Mouse (Mus musculus): Measurements from ENCODE around the gene Cnp. TPM values are rescaled to one million over a fixed set of nuclear protein-coding genes. Genes with fewer than 3 reads are reported as not detected.
A peak's percentile ranks its signal among the peaks of the same experiment; 100 is the strongest.

Cnp gene
- polyA plus RNA-seq, 1 experiment from 2014 or later: 38.9 TPM

- Histone ChIP-seq H3K36me3 (ENCODE audit: control insufficient read depth, insufficient read depth, low read length) (no peaks in the 10 kb centered on the region), H3K4me2 (ENCODE audit: low read depth, low read length) (no peak overlapping the region), H3K4me1 (ENCODE audit: control insufficient read depth, insufficient read depth, low read length) (peaks cover 9% of the 10 kb centered on the region), H3K27me3 (ENCODE audit: control insufficient read depth, insufficient read depth, low read length) (no peaks in the 10 kb centered on the region), H3K9ac (ENCODE audit: low read length) (no peak overlapping the region), H3K4me3 (replicated peaks; ENCODE audit: low read length) (no peak overlapping the region), H3K27ac (ENCODE audit: low read length) (no peak overlapping the region), H3K9me3 (replicated peaks; ENCODE audit: control insufficient read depth, low read length) (no peaks in the 10 kb centered on the region)
- WGBS: 64% methylated on average over 5 of the region's 5 CpGs
- ATAC-seq (ENCODE audit: insufficient read depth, low FRiP score): no peak
Measured at GRCm38 (mm10) chr11:100567229-100567628, 7.5 kb upstream of the Cnp start.

- Histone ChIP-seq H3K9me3 (replicated peaks; ENCODE audit: control insufficient read depth, low read length) (no peaks in the 10 kb centered on the region), H3K4me3 (replicated peaks; ENCODE audit: low read length) (no peak overlapping the region), H3K4me1 (ENCODE audit: control insufficient read depth, insufficient read depth, low read length) (peaks cover 9% of the 10 kb centered on the region), H3K27ac (ENCODE audit: low read length) (no peak overlapping the region), H3K27me3 (ENCODE audit: control insufficient read depth, insufficient read depth, low read length) (no peaks in the 10 kb centered on the region), H3K4me2 (ENCODE audit: low read depth, low read length) (no peak overlapping the region), H3K36me3 (ENCODE audit: control insufficient read depth, insufficient read depth, low read length) (no peaks in the 10 kb centered on the region), H3K9ac (ENCODE audit: low read length) (no peak overlapping the region)
- ATAC-seq (ENCODE audit: insufficient read depth, low FRiP score): no peak
- WGBS: 39% methylated on average over 9 of the region's 9 CpGs
Measured at GRCm38 (mm10) chr11:100567815-100568245, 6.9 kb upstream of the Cnp start.

DNA sequence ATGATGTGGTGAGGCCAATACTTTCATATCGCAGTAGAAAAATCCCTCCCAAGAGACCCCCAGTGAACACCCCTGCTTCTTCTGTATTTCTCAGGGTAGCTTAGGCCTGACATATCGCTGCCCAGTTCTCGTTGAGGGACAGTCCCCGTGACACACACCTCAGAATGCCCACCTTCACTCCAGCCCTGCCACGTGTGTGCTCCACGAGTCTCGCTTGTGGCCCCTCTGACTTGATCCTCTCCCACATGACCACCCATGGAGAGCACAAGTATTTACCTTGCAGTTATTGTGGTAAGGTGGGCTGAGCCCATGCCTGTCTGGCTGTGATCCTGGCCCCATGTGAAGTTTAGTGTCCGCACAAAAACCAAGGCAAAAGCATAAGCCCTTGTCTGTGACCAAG is 6.0 kb upstream of the Cnp start:
- ATAC-seq (ENCODE audit: insufficient read depth, low FRiP score): no peak

DNA sequence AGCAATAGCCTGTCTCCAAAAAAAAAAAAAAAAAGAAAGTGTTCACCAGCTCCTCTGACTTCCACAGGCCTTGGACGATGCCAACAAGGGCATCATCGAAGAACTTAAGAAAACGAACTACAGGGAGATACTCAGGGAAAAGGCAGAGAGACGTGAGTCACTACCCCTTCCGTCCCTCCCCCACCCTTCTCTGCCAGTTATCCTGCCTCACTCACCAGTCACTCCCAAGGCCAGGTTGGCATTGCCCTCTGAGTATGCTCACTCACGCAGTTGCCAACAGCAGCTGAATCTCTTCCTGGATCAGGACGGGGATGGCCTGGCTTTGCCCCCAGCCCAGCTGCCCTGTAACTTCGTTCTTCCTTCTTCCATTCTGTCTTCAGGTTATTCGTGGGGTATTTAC is 4.9 kb upstream of the Cnp start:
- 59% methylated on average over 9 of the region's 9 CpGs for WGBS

More for the DNA sequence above, 6.0 kb upstream of the Cnp start:
- Histone ChIP-seq H3K4me1 (ENCODE audit: control insufficient read depth, insufficient read depth, low read length) (peaks cover 9% of the 10 kb centered on the region), H3K9ac (ENCODE audit: low read length) (no peak overlapping the region), H3K9me3 (replicated peaks; ENCODE audit: control insufficient read depth, low read length) (no peaks in the 10 kb centered on the region), H3K36me3 (ENCODE audit: control insufficient read depth, insufficient read depth, low read length) (no peaks in the 10 kb centered on the region), H3K27ac (ENCODE audit: low read length) (no peak overlapping the region), H3K4me2 (ENCODE audit: low read depth, low read length) (no peak overlapping the region), H3K27me3 (ENCODE audit: control insufficient read depth, insufficient read depth, low read length) (no peaks in the 10 kb centered on the region), H3K4me3 (replicated peaks; ENCODE audit: low read length) (no peak overlapping the region)
- 82% methylated on average over 8 of the region's 8 CpGs for WGBS

GRCm38 (mm10) chr11:100570430-100571201 is 4.1 kb upstream of the Cnp start:
- Histone ChIP-seq H3K27me3 (ENCODE audit: control insufficient read depth, insufficient read depth, low read length) (no peaks in the 10 kb centered on the region), H3K9me3 (replicated peaks; ENCODE audit: control insufficient read depth, low read length) (no peaks in the 10 kb centered on the region), H3K4me2 (ENCODE audit: low read depth, low read length) (peak overlapping the region; percentile 44), H3K36me3 (ENCODE audit: control insufficient read depth, insufficient read depth, low read length) (no peaks in the 10 kb centered on the region), H3K27ac (ENCODE audit: low read length) (no peak overlapping the region), H3K4me1 (ENCODE audit: control insufficient read depth, insufficient read depth, low read length) (peaks cover 12% of the 10 kb centered on the region), H3K4me3 (replicated peaks; ENCODE audit: low read length) (peak overlapping the region; percentile 13; the same call in 1 of the 2 replicates), H3K9ac (ENCODE audit: low read length) (peak overlapping the region; percentile 54)
- WGBS: 11% methylated on average over 8 of the region's 8 CpGs
- no peak for ATAC-seq (ENCODE audit: insufficient read depth, low FRiP score)

More for the DNA sequence above, 4.9 kb upstream of the Cnp start:
- Histone ChIP-seq H3K9me3 (replicated peaks; ENCODE audit: control insufficient read depth, low read length) (no peaks in the 10 kb centered on the region), H3K9ac (ENCODE audit: low read length) (no peak overlapping the region), H3K4me1 (ENCODE audit: control insufficient read depth, insufficient read depth, low read length) (peaks cover 9% of the 10 kb centered on the region), H3K27me3 (ENCODE audit: control insufficient read depth, insufficient read depth, low read length) (no peaks in the 10 kb centered on the region), H3K4me3 (replicated peaks; ENCODE audit: low read length) (no peak overlapping the region), H3K4me2 (ENCODE audit: low read depth, low read length) (no peak overlapping the region), H3K36me3 (ENCODE audit: control insufficient read depth, insufficient read depth, low read length) (no peaks in the 10 kb centered on the region), H3K27ac (ENCODE audit: low read length) (no peak overlapping the region)
- no peak for ATAC-seq (ENCODE audit: insufficient read depth, low FRiP score)

GRCm38 (mm10) chr11:100571202-100571567 is 3.5 kb upstream of the Cnp start:
- Histone ChIP-seq H3K4me2 (ENCODE audit: low read depth, low read length) (peak overlapping the region; percentile 44), H3K36me3 (ENCODE audit: control insufficient read depth, insufficient read depth, low read length) (no peaks in the 10 kb centered on the region), H3K9me3 (replicated peaks; ENCODE audit: control insufficient read depth, low read length) (no peaks in the 10 kb centered on the region), H3K27ac (ENCODE audit: low read length) (no peak overlapping the region), H3K4me3 (replicated peaks; ENCODE audit: low read length) (peak overlapping the region; percentile 10; the same call in 1 of the 2 replicates), H3K27me3 (ENCODE audit: control insufficient read depth, insufficient read depth, low read length) (no peaks in the 10 kb centered on the region), H3K9ac (ENCODE audit: low read length) (peak overlapping the region; percentile 54), H3K4me1 (ENCODE audit: control insufficient read depth, insufficient read depth, low read length) (peaks cover 12% of the 10 kb centered on the region)
- WGBS: 8% methylated on average over 16 of the region's 16 CpGs
- no peak for ATAC-seq (ENCODE audit: insufficient read depth, low FRiP score)

- Histone ChIP-seq H3K27me3 (ENCODE audit: control insufficient read depth, insufficient read depth, low read length) (no peaks in the 10 kb centered on the region), H3K4me1 (ENCODE audit: control insufficient read depth, insufficient read depth, low read length) (peaks cover 12% of the 10 kb centered on the region), H3K27ac (ENCODE audit: low read length) (peak overlapping the region; percentile 68; the same call in 1 of the 2 replicates), H3K9ac (ENCODE audit: low read length) (peak overlapping the region; percentile 83; the same call in 1 of the 2 replicates), H3K9me3 (replicated peaks; ENCODE audit: control insufficient read depth, low read length) (no peaks in the 10 kb centered on the region), H3K4me3 (replicated peaks; ENCODE audit: low read length) (peak overlapping the region; percentile 67), H3K4me2 (ENCODE audit: low read depth, low read length) (peak overlapping the region; percentile 59; the same call in 1 of the 2 replicates), H3K36me3 (ENCODE audit: control insufficient read depth, insufficient read depth, low read length) (0 out of 2 replicates have a peak, but pooled peaks cover 6% of the 10 kb centered on the region)
- no peak for ATAC-seq (ENCODE audit: insufficient read depth, low FRiP score)
- WGBS: 77% methylated on average over 3 of the region's 3 CpGs
Measured at GRCm38 (mm10) chr11:100574188-100574587, 516 bp upstream of the Cnp start.

GRCm38 (mm10) chr11:100575484-100575855 is 766 bp downstream of the Cnp start:
- Histone ChIP-seq H3K4me3 (replicated peaks; ENCODE audit: low read length) (peak overlapping the region; percentile 67), H3K9ac (ENCODE audit: low read length) (peak overlapping the region; percentile 83), H3K27ac (ENCODE audit: low read length) (peak overlapping the region; percentile 68), H3K27me3 (ENCODE audit: control insufficient read depth, insufficient read depth, low read length) (no peaks in the 10 kb centered on the region), H3K36me3 (ENCODE audit: control insufficient read depth, insufficient read depth, low read length) (peaks cover 10% of the 10 kb centered on the region; the same call in 1 of the 2 replicates), H3K4me2 (ENCODE audit: low read depth, low read length) (peak overlapping the region; percentile 59), H3K4me1 (ENCODE audit: control insufficient read depth, insufficient read depth, low read length) (peaks cover 12% of the 10 kb centered on the region), H3K9me3 (replicated peaks; ENCODE audit: control insufficient read depth, low read length) (no peaks in the 10 kb centered on the region)
- peak; percentile 37 for ATAC-seq (ENCODE audit: insufficient read depth, low FRiP score)
- WGBS: 36% methylated on average over 2 of the region's 2 CpGs

GRCm38 (mm10) chr11:100576256-100576655 is 1.6 kb downstream of the Cnp start:
- Histone ChIP-seq H3K4me3 (replicated peaks; ENCODE audit: low read length) (no peak overlapping the region), H3K9ac (ENCODE audit: low read length) (no peak overlapping the region), H3K9me3 (replicated peaks; ENCODE audit: control insufficient read depth, low read length) (no peaks in the 10 kb centered on the region), H3K36me3 (ENCODE audit: control insufficient read depth, insufficient read depth, low read length) (peaks cover 14% of the 10 kb centered on the region; the same call in 1 of the 2 replicates), H3K27me3 (ENCODE audit: control insufficient read depth, insufficient read depth, low read length) (no peaks in the 10 kb centered on the region), H3K27ac (ENCODE audit: low read length) (no peak overlapping the region), H3K4me2 (ENCODE audit: low read depth, low read length) (peak overlapping the region; percentile 14; the same call in 1 of the 2 replicates), H3K4me1 (ENCODE audit: control insufficient read depth, insufficient read depth, low read length) (peaks cover 4% of the 10 kb centered on the region; the same call in 1 of the 2 replicates)
- WGBS: 66% methylated on average over 21 of the region's 21 CpGs
- no peak for ATAC-seq (ENCODE audit: insufficient read depth, low FRiP score)
